Comparison of ENCODE assay signal across 43 mouse cellular contexts in the genomic region with DNA sequence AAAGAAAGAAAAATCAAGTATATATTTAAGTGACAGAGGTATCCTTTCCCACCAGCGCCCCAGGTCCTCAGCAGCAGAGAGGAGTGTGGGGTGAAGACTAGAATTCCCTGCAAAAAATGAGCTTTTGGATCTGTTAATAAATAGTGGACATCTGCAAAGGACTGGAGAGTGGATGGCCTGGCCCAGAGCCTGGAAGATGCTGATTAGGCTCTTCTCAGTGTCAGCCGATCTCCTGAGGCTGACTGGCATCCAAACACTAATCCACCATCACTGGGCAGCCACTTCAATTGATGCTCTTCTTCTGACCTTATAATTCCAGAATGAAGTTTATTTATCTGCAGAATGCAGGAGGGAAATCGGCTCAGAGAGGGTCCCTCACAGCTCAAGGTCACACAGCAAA. TPM values are rescaled to one million over a fixed set of nuclear protein-coding genes. Genes with fewer than 3 reads are reported as not detected.
"Had no signal": no experiment of that assay in that cellular context is flagged by ENCODE, and none has a peak within 500 bp of the region (broad histone marks: within the 10 kb centered on the region; RNA-seq: fewer than 3 reads in every experiment).

No protein-coding gene starts in this region.

- H3K9me3 ChIP-seq: limb, embryonic 10.5 days; limb, embryonic 12.5 days; limb, embryonic 13.5 days; limb, embryonic 15.5 days; liver, embryonic 12.5 days; liver, embryonic 13.5 days; liver, embryonic 15.5 days; lung, embryonic 15.5 days; megakaryocyte, embryonic 14.5 days; midbrain, embryonic 10.5 days; midbrain, embryonic 12.5 days; midbrain, embryonic 13.5 days; midbrain, embryonic 15.5 days; neural tube, embryonic 12.5 days; neural tube, embryonic 13.5 days had no signal

- H3K36me3 ChIP-seq: limb, embryonic 10.5 days; limb, embryonic 12.5 days; limb, embryonic 13.5 days; limb, embryonic 15.5 days; liver, embryonic 13.5 days; liver, embryonic 15.5 days; lung, embryonic 15.5 days; midbrain, embryonic 12.5 days; midbrain, embryonic 13.5 days; midbrain, embryonic 15.5 days; neural tube, embryonic 12.5 days; neural tube, embryonic 13.5 days had no signal

- DNase-seq: liver; liver, embryonic 13.5 days; liver, postnatal 0 days; lung, adult 18-20 months; lung, adult 2 months; lung, embryonic 14.5 days; lung, postnatal 10 days; lung, postnatal 14 days; lung, postnatal 36 days; lung, postnatal 4 days; midbrain, embryonic 14.5 days had no signal

- H3K9ac ChIP-seq: limb, embryonic 12.5 days; limb, embryonic 13.5 days; limb, embryonic 15.5 days; liver, embryonic 12.5 days; liver, embryonic 13.5 days; liver, embryonic 14.5 days; liver, embryonic 15.5 days; liver, postnatal 0 days; lung, embryonic 14.5 days; lung, embryonic 15.5 days; midbrain, embryonic 12.5 days; midbrain, embryonic 13.5 days; midbrain, embryonic 15.5 days; neural tube, embryonic 12.5 days; neural tube, embryonic 13.5 days had no signal

- H3K27ac ChIP-seq: limb, embryonic 10.5 days; liver, embryonic 12.5 days; liver, embryonic 13.5 days; liver, embryonic 14.5 days; liver, embryonic 15.5 days; lung, embryonic 15.5 days; macrophage; midbrain, embryonic 10.5 days; midbrain, embryonic 12.5 days; midbrain, embryonic 13.5 days; midbrain, embryonic 15.5 days; neural tube, embryonic 12.5 days; neural tube, embryonic 13.5 days had no signal

- H3K4me3 ChIP-seq: limb, embryonic 10.5 days; limb, embryonic 12.5 days; limb, embryonic 13.5 days; limb, embryonic 15.5 days; liver, embryonic 12.5 days; liver, embryonic 13.5 days; liver, embryonic 15.5 days; lung, embryonic 15.5 days; megakaryocyte, embryonic 14.5 days; midbrain, embryonic 10.5 days; midbrain, embryonic 12.5 days; midbrain, embryonic 13.5 days; midbrain, embryonic 15.5 days; myocyte; neural tube, embryonic 12.5 days; neural tube, embryonic 13.5 days had no signal

- H3K4me2 ChIP-seq: limb, embryonic 12.5 days; limb, embryonic 13.5 days; limb, embryonic 15.5 days; liver, embryonic 11.5 days; liver, embryonic 12.5 days; liver, embryonic 13.5 days; liver, embryonic 15.5 days; lung, embryonic 14.5 days; lung, embryonic 15.5 days; midbrain, embryonic 11.5 days; midbrain, embryonic 12.5 days; midbrain, embryonic 13.5 days; midbrain, embryonic 15.5 days; neural tube, embryonic 12.5 days; neural tube, embryonic 13.5 days had no signal

- H3K27me3 ChIP-seq: limb, embryonic 12.5 days; limb, embryonic 13.5 days; limb, embryonic 15.5 days; liver, embryonic 12.5 days; liver, embryonic 13.5 days; liver, embryonic 15.5 days; lung, embryonic 15.5 days; megakaryocyte, embryonic 14.5 days; midbrain, embryonic 12.5 days; midbrain, embryonic 13.5 days; midbrain, embryonic 15.5 days; neural tube, embryonic 12.5 days; neural tube, embryonic 13.5 days had no signal

- ATAC-seq: liver, embryonic 12.5 days; liver, postnatal 0 days; lung, postnatal 0 days; midbrain, embryonic 13.5 days; midbrain, embryonic 15.5 days; midbrain, embryonic 16.5 days had no signal

RNA-seq across cellular contexts. Expression of a gene that starts 14.3 kb away (rescaled TPM):
- total RNA-seq: monocyte, adult 5-6 weeks had no signal

RNA-seq across cellular contexts. Expression of a gene that starts 21.4 kb away (rescaled TPM):
- total RNA-seq: left cerebral cortex, postnatal 10 days; left cerebral cortex, postnatal 14 days; left cerebral cortex, postnatal 25 days; left cerebral cortex, postnatal 36 days; megakaryocyte progenitor cell, adult 5-6 weeks; megakaryocyte-erythroid progenitor cell, adult 5-6 weeks; midbrain, postnatal 0 days; monocyte, adult 5-6 weeks had no signal
- polyA plus RNA-seq: liver, adult 2 months; liver, embryonic 13.5 days; liver, embryonic 14.5 days; liver, embryonic 16.5 days; lung, postnatal 0 days; macrophage; midbrain, embryonic 11.5 days had no signal

RNA-seq across cellular contexts. Expression of a gene that starts 26.1 kb away (rescaled TPM):
- total RNA-seq: liver, adult 2 months; megakaryocyte progenitor cell, adult 5-6 weeks; megakaryocyte, adult 5-6 weeks; megakaryocyte-erythroid progenitor cell, adult 5-6 weeks; monocyte, adult 5-6 weeks had no signal
- polyA plus RNA-seq: lung, adult 2 months had no signal
